24 mouse cellular contexts compared by ENCODE assay signal in genomic region chr9:70520651-70521050, GRCm38 (mm10). TPM values are rescaled to one million over a fixed set of nuclear protein-coding genes. Genes with fewer than 3 reads are reported as not detected.
DNase-seq lines count a peak whose midpoint lies in the region; ATAC-seq and TF ChIP-seq lines count a peak whose summit lies in the region.
"Had no signal": no experiment of that assay in that cellular context is flagged by ENCODE, and none has a peak within 500 bp of the region (broad histone marks: within the 10 kb centered on the region; RNA-seq: fewer than 3 reads in every experiment).

No protein-coding gene starts in this region.

- H3K79me2 ChIP-seq in liver, adult 2 months (ENCODE audit: control insufficient read depth, insufficient read depth, low read length), result no peaks in the 10 kb centered on the region

- no peak overlapping the region for H3K4me2 ChIP-seq in kidney, embryonic 14.5 days (replicated peaks; ENCODE audit: low read depth, low read length)
- H3K4me2 ChIP-seq in liver, embryonic 11.5 days, result no peak overlapping the region
- H3K4me2 ChIP-seq: embryonic facial prominence, embryonic 12.5 days; forebrain, embryonic 13.5 days; forebrain, embryonic 15.5 days had no signal

- WGBS in kidney, embryonic 14.5 days, result 84% methylated on average over 3 of the region's 3 CpGs
- WGBS in liver, adult 2 months, result 43% methylated on average over 3 of the region's 3 CpGs
- WGBS in liver, embryonic 11.5 days, result 62% methylated on average over 3 of the region's 3 CpGs

- DNase-seq in heart, adult 11 months, result peak; percentile 45
- DNase-seq in heart, adult 8-10 months (ENCODE audit: low spot score), result no peak
- peak; percentile 64 for DNase-seq in kidney, adult 9 months
- peak; percentile 26 for DNase-seq in liver, adult 2 months (ENCODE audit: extremely low read depth, low read depth, low spot score)
- no peak for DNase-seq in liver, embryonic 11.5 days (ENCODE audit: low spot score)
- DNase-seq: adrenal gland, adult 8-10 months; adrenal gland, postnatal 14 days; adrenal gland, postnatal 36 days; B cell, adult 2 months; cerebellum, adult 11-12 months; cerebellum, adult 2 months; cerebellum, adult 9-10 months; cerebellum, postnatal 10 days; cerebellum, postnatal 25 days had no signal

- TF ChIP-seq CTCF in liver, adult 2 months (IDR thresholded peaks at IDR 0.05; ENCODE audit: low read depth, low read length), result no peak

- no peak for TF ChIP-seq POLR2A in liver, adult 2 months (IDR thresholded peaks at IDR 0.05; ENCODE audit: extremely low read depth, insufficient read depth, low read length)

- no peak overlapping the region for H3K9ac ChIP-seq in kidney, embryonic 14.5 days (ENCODE audit: low read depth, low read length)
- H3K9ac ChIP-seq in liver, adult 2 months (ENCODE audit: low read depth, low read length), result no peak overlapping the region
- no peak overlapping the region for H3K9ac ChIP-seq in liver, embryonic 11.5 days (ENCODE audit: low read depth, low read length)
- H3K9ac ChIP-seq: embryonic facial prominence, embryonic 12.5 days; forebrain, embryonic 13.5 days; forebrain, embryonic 15.5 days had no signal

- no peak overlapping the region for H3K27ac ChIP-seq in kidney, embryonic 14.5 days (ENCODE audit: low read depth, low read length)
- H3K27ac ChIP-seq in liver, adult 2 months (replicated peaks; ENCODE audit: insufficient read depth, low read depth, low read length), result no peak overlapping the region
- no peak overlapping the region for H3K27ac ChIP-seq in liver, embryonic 11.5 days (ENCODE audit: low read depth, low read length)
- H3K27ac ChIP-seq: embryonic facial prominence, embryonic 10.5 days; embryonic facial prominence, embryonic 12.5 days; forebrain, embryonic 13.5 days; forebrain, embryonic 15.5 days had no signal

- no peaks in the 10 kb centered on the region for H3K27me3 ChIP-seq in kidney, embryonic 14.5 days (ENCODE audit: control insufficient read depth, insufficient read depth, low read length)
- H3K27me3 ChIP-seq in liver, adult 2 months (ENCODE audit: control insufficient read depth, insufficient read depth, low read length), result no peaks in the 10 kb centered on the region
- H3K27me3 ChIP-seq in liver, embryonic 11.5 days (replicated peaks; ENCODE audit: control insufficient read depth, insufficient read depth, low read length), result no peaks in the 10 kb centered on the region
- H3K27me3 ChIP-seq: CH12.LX; embryonic facial prominence, embryonic 12.5 days; forebrain, embryonic 13.5 days; forebrain, embryonic 15.5 days; Patski had no signal

- no peaks in the 10 kb centered on the region for H3K36me3 ChIP-seq in kidney, embryonic 14.5 days (ENCODE audit: control insufficient read depth, insufficient read depth, low read length)
- H3K36me3 ChIP-seq in liver, adult 2 months (ENCODE audit: control insufficient read depth, insufficient read depth, low read length), result no peaks in the 10 kb centered on the region
- H3K36me3 ChIP-seq in liver, embryonic 11.5 days (ENCODE audit: control insufficient read depth, insufficient read depth, low read length), result no peaks in the 10 kb centered on the region
- H3K36me3 ChIP-seq: embryonic facial prominence, embryonic 10.5 days; embryonic facial prominence, embryonic 12.5 days; forebrain, embryonic 15.5 days; G1E had no signal

- H3K9me3 ChIP-seq in kidney, embryonic 14.5 days (ENCODE audit: control insufficient read depth, low read length), result no peaks in the 10 kb centered on the region
- H3K9me3 ChIP-seq in liver, embryonic 11.5 days (ENCODE audit: control insufficient read depth, low read length), result no peaks in the 10 kb centered on the region
- H3K9me3 ChIP-seq: embryonic facial prominence, embryonic 10.5 days; embryonic facial prominence, embryonic 12.5 days; forebrain, embryonic 13.5 days; forebrain, embryonic 15.5 days; G1E had no signal

- no peaks in the 10 kb centered on the region for H3K4me1 ChIP-seq in kidney, embryonic 14.5 days (ENCODE audit: control insufficient read depth, insufficient read depth, low read length)
- H3K4me1 ChIP-seq in liver, adult 2 months (ENCODE audit: control insufficient read depth, insufficient read depth, low read length), result no peaks in the 10 kb centered on the region
- H3K4me1 ChIP-seq in liver, embryonic 11.5 days (replicated peaks; ENCODE audit: control insufficient read depth, insufficient read depth, low read length), result no peaks in the 10 kb centered on the region
- H3K4me1 ChIP-seq: embryonic facial prominence, embryonic 10.5 days; embryonic facial prominence, embryonic 12.5 days; forebrain, embryonic 13.5 days; forebrain, embryonic 15.5 days had no signal

- no peak overlapping the region for H3K4me3 ChIP-seq in kidney, embryonic 14.5 days (ENCODE audit: low read length)
- no peak overlapping the region for H3K4me3 ChIP-seq in liver, adult 2 months (ENCODE audit: insufficient read depth, low read depth, low read length)
- no peak overlapping the region for H3K4me3 ChIP-seq in liver, embryonic 11.5 days (ENCODE audit: low read depth, low read length)
- H3K4me3 ChIP-seq: embryonic facial prominence, embryonic 10.5 days; embryonic facial prominence, embryonic 12.5 days; forebrain, embryonic 13.5 days; forebrain, embryonic 15.5 days had no signal

- no peak for ATAC-seq in kidney, embryonic 14.5 days (ENCODE audit: low FRiP score, low TSS enrichment)
- no peak for ATAC-seq in liver, embryonic 11.5 days (replicated peaks; ENCODE audit: low FRiP score)
- ATAC-seq: activated CD4-positive, CD25-positive, alpha-beta regulatory T cell, adult 4 months; CD4-positive, CD25-positive, alpha-beta regulatory T cell, adult 4 months; forebrain, embryonic 13.5 days; forebrain, embryonic 15.5 days; Patski had no signal

RNA-seq across cellular contexts. Expression of gene Rnf111, which starts 17.1 kb away (rescaled TPM):
- 10 to 100 TPM; 16.2 to 21.6 (median 19.5) TPM for total RNA-seq in heart, adult 8-10 months (2022)
- 29.0 and 36.9 TPM in 2 replicates for polyA plus RNA-seq in kidney, embryonic 14.5 days (2014; fragmentation: Nextera tagmentation; extraction: Ambion mirVana)
- total RNA-seq in liver, adult 2 months (2014; rRNA removed), result 18.4 and 21.1 TPM in 2 replicates
- polyA plus RNA-seq in liver, adult 2 months (2012; rRNA removed), result 16.8 and 23.5 TPM in 2 replicates
- 22.9 and 23.3 TPM in 2 replicates for polyA plus RNA-seq in liver, embryonic 11.5 days (2014; fragmentation: Nextera tagmentation; extraction: Ambion mirVana)

RNA-seq across cellular contexts. Expression of gene Sltm, which starts 21.9 kb away (rescaled TPM):
- total RNA-seq in heart, adult 8-10 months (2022), result 10 to 100 TPM; 16.0 to 23.0 (median 19.9) TPM
- polyA plus RNA-seq in kidney, embryonic 14.5 days (2014; fragmentation: Nextera tagmentation; extraction: Ambion mirVana), result 64.9 and 71.6 TPM in 2 replicates
- 16.5 and 17.6 TPM in 2 replicates for total RNA-seq in liver, adult 2 months (2014; rRNA removed)
- 2.8 and 3.5 TPM in 2 replicates for polyA plus RNA-seq in liver, adult 2 months (2012; rRNA removed)
- polyA plus RNA-seq in liver, embryonic 11.5 days (2014; fragmentation: Nextera tagmentation; extraction: Ambion mirVana), result 47.1 and 51.2 TPM in 2 replicates

Comparison
In these comparisons a context has a peak if more than half of its experiments do, and no peak if none do; other contexts are left out.
1. DNase-seq: peak in heart, adult 11 months (single experiment), kidney, adult 9 months (single experiment) and liver, adult 2 months (single experiment); none in heart, adult 8-10 months (single experiment) and liver, embryonic 11.5 days (single experiment).
2. RNA of gene Sltm, which starts 21.9 kb away (polyA plus RNA-seq): 64.9 to 71.6 TPM in kidney, embryonic 14.5 days and 47.1 to 51.2 TPM in liver, embryonic 11.5 days; 2.8 to 3.5 TPM in liver, adult 2 months; every median in the first group is over 10 times any median in the second.